Mouse (Mus musculus) kidney, adult 2 months (tissue): ENCODE data around the gene Rfc5. TPM values are rescaled to one million over a fixed set of nuclear protein-coding genes. Genes with fewer than 3 reads are reported as not detected.
"Not testable (repeated sequence)": the region's sequence is repeated elsewhere in the genome, so short reads cannot be mapped to it uniquely, and the experiment has no call there.

Source experiments
- DNase-seq: peaks from one replicate; pipeline ENCODE4 v3.0.0; 2021
- H3K27ac ChIP-seq: fragments of 200-500 bp; 2 replicates; pipeline ENCODE4 v1.5.1; 2012; ENCODE audit warnings: low read depth, low read length, control low read depth, inconsistent platforms; ENCODE audit not compliant: insufficient read depth
- H3K27me3 ChIP-seq: fragments of 200-500 bp; replicated peaks from 2 replicates; pipeline ENCODE4 v1.6.1; 2012; ENCODE audit warnings: mild to moderate bottlenecking, moderate library complexity, low read length, inconsistent platforms; ENCODE audit not compliant: control insufficient read depth, insufficient read depth
- H3K36me3 ChIP-seq: fragments of 200-500 bp; 2 replicates; pipeline ENCODE4 v1.6.1; 2012; ENCODE audit warnings: mild to moderate bottlenecking, moderate library complexity, low read length, inconsistent platforms; ENCODE audit not compliant: control insufficient read depth, insufficient read depth
- H3K4me1 ChIP-seq: fragments of 200-500 bp; 2 replicates; pipeline ENCODE4 v1.6.1; 2011; ENCODE audit warnings: low read length; ENCODE audit not compliant: control insufficient read depth, insufficient read depth
- H3K4me3 ChIP-seq: fragments of 200-500 bp; 2 replicates; pipeline ENCODE4 v1.5.1; 2011; ENCODE audit warnings: mild to moderate bottlenecking, low read depth, low read length, control low read depth; ENCODE audit not compliant: insufficient read depth
- CTCF ChIP-seq: fragments of 200-500 bp; conservative IDR thresholded peaks from 2 replicates; pipeline ENCODE4 v1.5.1; 2011; ENCODE audit warnings: low read depth, mild to moderate bottlenecking, control low read depth, low read length, moderate library complexity, mixed read lengths; ENCODE audit not compliant: insufficient read depth, insufficient read length
- POLR2A ChIP-seq: fragments of 200-500 bp; IDR thresholded peaks from one replicate; pipeline ENCODE4 v1.6.1; 2011; ENCODE audit warnings: low read depth, low read length, control low read depth
- WGBS: fragments of 180-500 bp; shearing (Covaris S2); methylation state at CpG from one replicate; pipeline ENCODE4 v1.1.7; 2018; 5-methylcytosine and 5-hydroxymethylcytosine counted together
- polyA plus RNA-seq: library from polyadenylated mRNA; depleted of rRNA; stranded (reverse); fragments of >200 nt; gene quantifications from 2 replicates; pipeline ENCODE4 v1.2.3, GENCODE M21; 2012

The Rfc5 gene
- polyA plus RNA-seq, 1 experiment = 12.9 TPM

GRCm38 (mm10) chr5:117408216-117408615 is 19.4 kb upstream of the Rfc5 start:
- Histone ChIP-seq H3K36me3 (no peaks in the 10 kb centered on the region), H3K4me1 (no peaks in the 10 kb centered on the region), H3K4me3 (no peak overlapping the region), H3K27ac (no peak overlapping the region), H3K27me3 (no peaks in the 10 kb centered on the region)
- DNase-seq = peak; percentile 80
- 33% methylated on average over 4 of the region's 4 CpGs for WGBS
- TF ChIP-seq POLR2A (no peak), CTCF (peak; percentile 79)

- not testable (repeated sequence) for H3K36me3 ChIP-seq, H3K4me3 ChIP-seq, H3K27me3 ChIP-seq, H3K27ac ChIP-seq, DNase-seq, H3K4me1 ChIP-seq
- WGBS = 79% methylated on average over 2 of the region's 2 CpGs
These were observed 15.8 kb upstream of the Rfc5 start for GRCm38 (mm10) chr5:117404671-117405070.

- Histone ChIP-seq H3K27me3 (no peaks in the 10 kb centered on the region), H3K4me3 (no peak overlapping the region), H3K36me3 (no peaks in the 10 kb centered on the region), H3K4me1 (no peaks in the 10 kb centered on the region), H3K27ac (no peak overlapping the region)
- 88% methylated on average over 8 of the region's 8 CpGs for WGBS
- DNase-seq = no peak
- TF ChIP-seq CTCF (no peak), POLR2A (no peak)
These were observed 14.8 kb upstream of the Rfc5 start for GRCm38 (mm10) chr5:117403609-117404008.

GRCm38 (mm10) chr5:117399281-117399680 is 10.4 kb upstream of the Rfc5 start:
- WGBS = 81% methylated on average over 9 of the region's 9 CpGs
- TF ChIP-seq POLR2A (no peak), CTCF (no peak)
- no peak for DNase-seq
- Histone ChIP-seq H3K4me1 (no peaks in the 10 kb centered on the region), H3K36me3 (no peaks in the 10 kb centered on the region), H3K27me3 (no peaks in the 10 kb centered on the region), H3K4me3 (no peak overlapping the region), H3K27ac (no peak overlapping the region)

GRCm38 (mm10) chr5:117398007-117398550 is 9.2 kb upstream of the Rfc5 start:
- TF ChIP-seq POLR2A (no peak), CTCF (no peak)
- no peaks in the 10 kb centered on the region for H3K36me3 ChIP-seq
- WGBS = 41% methylated on average over 4 of the region's 5 CpGs
- H3K4me1 ChIP-seq = no peaks in the 10 kb centered on the region
- H3K4me3 ChIP-seq = no peak overlapping the region
- no peak overlapping the region for H3K27ac ChIP-seq
- no peak for DNase-seq
- no peaks in the 10 kb centered on the region for H3K27me3 ChIP-seq

GRCm38 (mm10) chr5:117397371-117397770 is 8.5 kb upstream of the Rfc5 start:
- no peaks in the 10 kb centered on the region for H3K27me3 ChIP-seq
- no peak for DNase-seq
- WGBS = 84% methylated on average over 6 of the region's 6 CpGs
- H3K27ac ChIP-seq = no peak overlapping the region
- H3K4me3 ChIP-seq = no peak overlapping the region
- no peaks in the 10 kb centered on the region for H3K4me1 ChIP-seq
- no peaks in the 10 kb centered on the region for H3K36me3 ChIP-seq
- TF ChIP-seq CTCF = no peak
- TF ChIP-seq POLR2A = no peak

- DNase-seq = peak; percentile 46
- Histone ChIP-seq H3K27ac (no peak overlapping the region), H3K36me3 (no peaks in the 10 kb centered on the region), H3K27me3 (no peaks in the 10 kb centered on the region), H3K4me3 (no peak overlapping the region), H3K4me1 (no peaks in the 10 kb centered on the region)
- TF ChIP-seq POLR2A (no peak), CTCF (no peak)
- 67% methylated on average over 6 of the region's 6 CpGs for WGBS
These were observed 7.8 kb upstream of the Rfc5 start for GRCm38 (mm10) chr5:117396596-117397014.

GRCm38 (mm10) chr5:117395834-117396233 is 7.0 kb upstream of the Rfc5 start:
- H3K27me3 ChIP-seq = no peaks in the 10 kb centered on the region
- DNase-seq = no peak
- no peak overlapping the region for H3K27ac ChIP-seq
- no peaks in the 10 kb centered on the region for H3K36me3 ChIP-seq
- no peaks in the 10 kb centered on the region for H3K4me1 ChIP-seq
- no peak for TF ChIP-seq POLR2A
- no peak for TF ChIP-seq CTCF
- 86% methylated on average over 5 of the region's 5 CpGs for WGBS
- H3K4me3 ChIP-seq = no peak overlapping the region
